Mouse (Mus musculus): ENCODE measurements at regions not wholly inside any gene's neighbourhood (a gene's known extent, or its start where the extent isn't known, plus 50 kb on each side); places are given as distances from the start of the nearest gene placed in this dataset.

- DNase-seq (ENCODE audit: low read depth, low spot score) = no peak
Measured at GRCm38 (mm10) chr4:75741585-75741984, 463.5 kb upstream of the Dmac1 start.

- no peak for DNase-seq (ENCODE audit: low read depth, low spot score)
Measured at GRCm38 (mm10) chr4:75730798-75731400, 452.8 kb upstream of the Dmac1 start.

- no peak for DNase-seq (ENCODE audit: low read depth, low spot score)
Measured at GRCm38 (mm10) chr4:75714652-75715051, 436.5 kb upstream of the Dmac1 start.

- no peak for DNase-seq (ENCODE audit: low read depth, low spot score)
Measured at GRCm38 (mm10) chr4:75713960-75714359, 435.9 kb upstream of the Dmac1 start.

GRCm38 (mm10) chr4:75700780-75701378 lies 422.8 kb upstream of the Dmac1 start:
- no peak for DNase-seq (ENCODE audit: low read depth, low spot score)

GRCm38 (mm10) chr4:75676590-75677174 lies 398.6 kb upstream of the Dmac1 start:
- DNase-seq (ENCODE audit: low read depth, low spot score) = no peak

GRCm38 (mm10) chr4:75641046-75641445 lies 362.9 kb upstream of the Dmac1 start:
- DNase-seq (ENCODE audit: low read depth, low spot score) = no peak

GRCm38 (mm10) chr4:75636627-75637026 lies 358.5 kb upstream of the Dmac1 start:
- DNase-seq (ENCODE audit: low read depth, low spot score) = no peak

- DNase-seq (ENCODE audit: low read depth, low spot score) = peak; percentile 68
Measured at GRCm38 (mm10) chr4:75589901-75590300, 311.8 kb upstream of the Dmac1 start.

GRCm38 (mm10) chr4:75588095-75588875 lies 310.2 kb upstream of the Dmac1 start:
- no peak for DNase-seq (ENCODE audit: low read depth, low spot score)

- DNase-seq (ENCODE audit: low read depth, low spot score) = no peak
Measured at GRCm38 (mm10) chr4:75579865-75580264, 301.8 kb upstream of the Dmac1 start.

- DNase-seq (ENCODE audit: low read depth, low spot score) = no peak
Measured at GRCm38 (mm10) chr4:75572603-75573002, 294.5 kb upstream of the Dmac1 start.

- no peak for DNase-seq (ENCODE audit: low read depth, low spot score)
Measured at GRCm38 (mm10) chr4:75567630-75568029, 289.5 kb upstream of the Dmac1 start.

GRCm38 (mm10) chr4:75562480-75562879 lies 284.4 kb upstream of the Dmac1 start:
- DNase-seq (ENCODE audit: low read depth, low spot score) = peak; percentile 2

- DNase-seq (ENCODE audit: low read depth, low spot score) = peak; percentile 35
Measured at GRCm38 (mm10) chr4:75561792-75562191, 283.7 kb upstream of the Dmac1 start.

- no peak for DNase-seq (ENCODE audit: low read depth, low spot score)
Measured at GRCm38 (mm10) chr4:75537787-75538186, 259.7 kb upstream of the Dmac1 start.

GRCm38 (mm10) chr4:75535067-75535466 lies 257.0 kb upstream of the Dmac1 start:
- DNase-seq (ENCODE audit: low read depth, low spot score) = no peak

GRCm38 (mm10) chr4:75529607-75530006 lies 251.5 kb upstream of the Dmac1 start:
- peak; percentile 42 for DNase-seq (ENCODE audit: low read depth, low spot score)

GRCm38 (mm10) chr4:75517459-75518158 lies 239.5 kb upstream of the Dmac1 start:
- DNase-seq (ENCODE audit: low read depth, low spot score) = no peak

Data from telencephalon, adult 2 months (tissue).